Mouse (Mus musculus): ENCODE data around the gene Inhbb. TPM values are rescaled to one million over a fixed set of nuclear protein-coding genes. Genes with fewer than 3 reads are reported as not detected.

Gene Inhbb
- polyA plus RNA-seq, 1 experiment from 2014 or later, result 2.7 TPM

DNA sequence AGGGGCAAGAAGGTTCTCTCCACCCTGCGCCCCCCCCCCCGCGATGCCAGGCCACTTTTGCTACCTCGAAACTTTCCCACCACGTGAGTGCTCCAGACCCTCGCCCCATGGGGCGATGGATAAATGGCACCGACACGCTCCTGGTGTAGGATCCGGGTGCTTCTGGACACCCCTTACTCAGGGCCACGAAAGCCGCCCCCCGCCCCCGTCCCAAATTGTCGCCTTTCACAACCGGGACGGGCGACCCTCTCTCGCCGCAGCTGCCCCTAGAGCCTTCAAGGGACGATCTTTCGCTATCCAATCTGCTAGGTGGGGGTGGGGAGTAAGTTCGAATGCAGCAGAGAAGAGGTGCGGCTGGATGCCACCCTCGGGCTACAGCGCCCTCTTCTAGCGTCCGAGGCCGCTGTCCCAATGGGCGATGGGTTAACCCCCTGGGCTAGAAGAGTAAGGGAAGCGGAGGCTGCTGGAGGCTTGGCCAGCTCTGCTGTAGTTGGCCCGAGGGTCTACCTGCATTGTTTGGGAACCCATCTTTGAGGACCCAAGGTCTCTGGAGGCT lies 490 bp upstream of the Inhbb start:
- peak overlapping the region; percentile 81 for H3K9ac ChIP-seq (ENCODE audit: low read depth, low read length)
- H3K27me3 ChIP-seq (replicated peaks; ENCODE audit: control insufficient read depth, insufficient read depth, low read length), result peaks cover 46% of the 10 kb centered on the region
- H3K4me1 ChIP-seq (ENCODE audit: control insufficient read depth, insufficient read depth, low read depth, low read length), result peaks cover 32% of the 10 kb centered on the region
- no peaks in the 10 kb centered on the region for H3K9me3 ChIP-seq (ENCODE audit: control insufficient read depth, low read length)
- under 1% methylated on average over 31 of the region's 32 CpGs for WGBS
- peak overlapping the region; percentile 97 for H3K4me2 ChIP-seq (ENCODE audit: low read length)
- H3K36me3 ChIP-seq (ENCODE audit: control insufficient read depth, insufficient read depth, low read length), result no peaks in the 10 kb centered on the region
- H3K27ac ChIP-seq (ENCODE audit: low read depth, low read length), result peak overlapping the region; percentile 29; the same call in 1 of the 2 replicates
- H3K4me3 ChIP-seq (ENCODE audit: low read length), result peak overlapping the region; percentile 64
- ATAC-seq, result peak; percentile 22; the same call in 1 of the 2 replicates

DNA sequence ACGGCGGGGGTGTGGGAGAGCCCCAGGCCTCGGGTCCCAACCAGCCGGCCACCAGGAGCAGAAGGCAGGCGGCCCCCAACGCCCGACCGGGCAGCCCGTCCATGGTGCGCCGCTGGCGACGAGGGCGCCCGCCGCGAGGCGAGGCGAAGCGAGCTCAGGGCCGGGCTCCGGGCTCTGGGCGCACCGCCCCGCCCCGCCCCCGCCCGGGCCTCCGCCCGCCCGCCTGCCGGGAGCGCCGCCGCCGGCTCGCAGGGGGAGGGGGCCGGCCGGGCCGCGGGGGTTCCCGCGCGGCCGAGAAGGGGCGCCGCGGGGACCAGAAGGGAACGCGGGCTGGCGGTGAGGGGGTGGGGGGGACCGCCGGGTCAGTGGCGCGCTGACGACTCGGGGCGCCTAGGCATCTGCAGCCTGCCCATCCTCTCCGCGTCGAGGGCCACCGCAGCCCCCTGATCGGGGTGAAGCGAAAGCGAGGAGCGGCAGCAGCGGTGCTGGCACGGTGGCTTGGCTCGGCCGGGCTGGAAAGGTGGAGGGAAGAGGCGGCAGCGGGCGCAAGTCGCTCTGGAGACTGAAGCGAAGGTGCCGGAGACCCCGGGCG lies 968 bp downstream of the Inhbb start:
- Histone ChIP-seq H3K4me3 (ENCODE audit: low read length) (peak overlapping the region; percentile 64), H3K36me3 (ENCODE audit: control insufficient read depth, insufficient read depth, low read length) (no peaks in the 10 kb centered on the region), H3K9me3 (ENCODE audit: control insufficient read depth, low read length) (no peaks in the 10 kb centered on the region), H3K27me3 (replicated peaks; ENCODE audit: control insufficient read depth, insufficient read depth, low read length) (peaks cover 51% of the 10 kb centered on the region), H3K27ac (ENCODE audit: low read depth, low read length) (peak overlapping the region; percentile 81), H3K9ac (ENCODE audit: low read depth, low read length) (peak overlapping the region; percentile 81), H3K4me1 (ENCODE audit: control insufficient read depth, insufficient read depth, low read depth, low read length) (peaks cover 32% of the 10 kb centered on the region), H3K4me2 (ENCODE audit: low read length) (peak overlapping the region; percentile 97)
- ATAC-seq, result peak; percentile 6; the same call in 1 of the 2 replicates
- WGBS, result 0% methylated on average over 38 of the region's 78 CpGs

DNA sequence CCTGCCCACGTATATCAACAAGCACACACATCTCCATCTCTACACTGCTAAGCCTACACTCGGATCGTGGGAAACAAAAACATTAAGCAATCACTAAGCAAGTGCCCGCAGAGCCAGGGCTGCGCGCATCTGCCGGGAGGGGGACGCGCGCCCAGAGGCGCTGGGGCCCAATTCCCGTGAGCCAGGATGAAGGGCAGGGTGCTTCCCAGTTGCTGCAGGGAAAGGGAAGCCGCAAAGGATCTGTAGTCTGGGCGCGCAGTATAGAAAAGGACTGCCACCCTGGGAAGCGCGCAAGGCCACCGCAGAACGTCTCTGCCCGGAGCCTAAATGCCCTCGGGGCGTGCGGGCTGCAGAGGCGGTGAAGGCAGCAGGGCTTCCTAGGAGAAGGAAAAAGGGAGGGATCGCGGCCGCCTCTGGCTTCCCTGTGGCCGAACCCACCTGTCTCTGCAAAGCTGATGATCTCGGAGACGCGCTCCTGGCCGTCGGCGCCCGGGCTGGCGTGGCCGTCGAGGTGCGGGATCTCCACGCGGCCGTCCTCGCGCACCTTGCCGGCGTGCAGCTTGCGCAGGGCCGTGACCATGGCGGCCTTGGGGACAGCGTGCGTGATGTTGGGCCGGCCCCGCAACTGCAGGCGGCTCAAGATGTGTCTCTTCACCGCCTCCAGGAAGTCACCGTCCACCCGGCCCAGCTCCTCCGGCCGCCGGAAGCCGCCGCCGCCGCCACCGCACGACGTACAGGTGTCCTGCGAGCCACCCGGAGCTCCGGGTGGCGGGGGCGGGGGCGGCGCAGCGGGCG lies 1.7 kb downstream of the Inhbb start:
- Histone ChIP-seq H3K4me3 (ENCODE audit: low read length) (peak overlapping the region; percentile 64), H3K27me3 (replicated peaks; ENCODE audit: control insufficient read depth, insufficient read depth, low read length) (peaks cover 51% of the 10 kb centered on the region), H3K9me3 (ENCODE audit: control insufficient read depth, low read length) (no peaks in the 10 kb centered on the region), H3K4me2 (ENCODE audit: low read length) (peak overlapping the region; percentile 97), H3K27ac (ENCODE audit: low read depth, low read length) (peak overlapping the region; percentile 81), H3K36me3 (ENCODE audit: control insufficient read depth, insufficient read depth, low read length) (no peaks in the 10 kb centered on the region), H3K4me1 (ENCODE audit: control insufficient read depth, insufficient read depth, low read depth, low read length) (peaks cover 32% of the 10 kb centered on the region), H3K9ac (ENCODE audit: low read depth, low read length) (peak overlapping the region; percentile 81)
- ATAC-seq, result no peak
- WGBS, result 1% methylated on average over 56 of the region's 76 CpGs

DNA sequence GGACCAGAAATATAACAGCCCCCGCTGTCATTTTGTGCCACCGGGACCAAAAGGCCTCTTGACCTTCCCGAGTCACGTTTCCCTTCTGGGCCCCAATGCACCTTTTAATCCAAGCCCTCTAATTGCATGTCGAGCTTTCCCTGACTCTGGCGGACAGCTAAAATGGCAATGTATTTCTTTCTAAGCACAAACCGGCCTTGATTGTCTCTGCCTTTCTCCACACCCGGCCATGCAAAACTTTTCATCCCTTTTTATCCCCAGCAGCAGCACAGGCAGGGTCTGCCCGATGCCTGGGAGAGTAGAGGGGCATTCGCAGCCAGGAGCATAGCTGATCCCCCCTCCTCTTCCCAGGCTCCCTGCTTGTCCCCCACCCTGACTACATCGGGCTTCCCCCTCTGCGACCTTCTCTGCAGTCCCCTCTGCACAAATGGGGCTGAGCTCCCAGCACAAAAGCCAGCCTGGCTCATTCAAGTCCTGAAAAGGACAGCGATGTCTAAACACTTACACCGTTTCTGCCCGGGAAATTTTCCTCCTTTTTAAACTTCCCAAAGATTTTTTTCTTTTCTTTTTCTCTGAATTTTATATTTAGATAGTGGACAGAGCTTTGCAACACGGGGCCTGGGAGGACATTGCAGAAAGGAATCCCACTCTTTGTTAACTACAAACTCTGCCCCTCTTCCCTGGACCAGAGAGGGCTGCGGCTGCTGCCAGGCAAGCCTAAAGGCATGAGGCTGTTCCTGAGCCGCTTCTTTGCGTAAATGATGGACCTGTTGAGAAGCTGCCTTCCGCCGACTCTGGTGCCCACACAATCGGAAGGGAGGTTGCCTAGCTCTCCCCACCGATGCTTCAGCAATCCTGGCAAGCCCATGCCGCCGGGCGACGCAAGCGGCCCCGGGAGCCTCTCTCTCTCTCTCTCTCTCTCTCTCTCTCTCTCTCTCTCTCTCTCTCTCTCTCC lies 2.6 kb downstream of the Inhbb start:
- no peaks in the 10 kb centered on the region for H3K36me3 ChIP-seq (ENCODE audit: control insufficient read depth, insufficient read depth, low read length)
- peak overlapping the region; percentile 81 for H3K9ac ChIP-seq (ENCODE audit: low read depth, low read length)
- WGBS, result 4% methylated on average over 29 of the region's 29 CpGs
- H3K4me2 ChIP-seq (ENCODE audit: low read length), result peak overlapping the region; percentile 97
- H3K27ac ChIP-seq (ENCODE audit: low read depth, low read length), result peak overlapping the region; percentile 81
- peaks cover 48% of the 10 kb centered on the region for H3K27me3 ChIP-seq (replicated peaks; ENCODE audit: control insufficient read depth, insufficient read depth, low read length)
- H3K4me3 ChIP-seq (ENCODE audit: low read length), result peak overlapping the region; percentile 64
- peaks cover 32% of the 10 kb centered on the region for H3K4me1 ChIP-seq (ENCODE audit: control insufficient read depth, insufficient read depth, low read depth, low read length)
- H3K9me3 ChIP-seq (ENCODE audit: control insufficient read depth, low read length), result no peaks in the 10 kb centered on the region
- 0 out of 2 replicates have a peak, but pooled peaks have one; percentile 9 for ATAC-seq

DNA sequence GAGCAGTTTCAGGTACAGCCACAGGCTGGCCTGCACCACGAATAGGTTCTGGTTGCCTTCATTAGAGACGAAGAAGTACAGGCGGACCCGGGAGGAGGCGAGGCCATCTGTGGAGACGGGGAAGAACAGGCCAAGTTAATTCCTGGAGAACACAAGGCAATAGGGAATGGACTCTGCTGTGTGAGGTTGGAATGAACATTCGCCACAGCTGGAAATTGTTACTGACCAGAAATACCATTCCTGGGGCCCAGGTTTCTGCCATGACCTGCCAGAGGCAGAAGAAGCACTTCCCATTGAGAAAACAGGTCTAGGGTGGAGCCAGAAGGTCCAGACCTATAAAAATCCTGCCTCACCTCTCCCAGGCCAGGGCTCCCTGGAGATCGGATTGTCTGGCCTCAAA lies 4.1 kb downstream of the Inhbb start:
- Histone ChIP-seq H3K27ac (ENCODE audit: low read depth, low read length) (no peak overlapping the region), H3K9ac (ENCODE audit: low read depth, low read length) (no peak overlapping the region), H3K4me3 (ENCODE audit: low read length) (no peak overlapping the region; the same call in 1 of the 2 replicates), H3K9me3 (ENCODE audit: control insufficient read depth, low read length) (no peaks in the 10 kb centered on the region), H3K4me2 (ENCODE audit: low read length) (peak overlapping the region; percentile 97), H3K36me3 (ENCODE audit: control insufficient read depth, insufficient read depth, low read length) (no peaks in the 10 kb centered on the region), H3K4me1 (ENCODE audit: control insufficient read depth, insufficient read depth, low read depth, low read length) (peaks cover 29% of the 10 kb centered on the region), H3K27me3 (replicated peaks; ENCODE audit: control insufficient read depth, insufficient read depth, low read length) (peaks cover 39% of the 10 kb centered on the region)
- ATAC-seq, result no peak
- 71% methylated on average over 8 of the region's 8 CpGs for WGBS

DNA sequence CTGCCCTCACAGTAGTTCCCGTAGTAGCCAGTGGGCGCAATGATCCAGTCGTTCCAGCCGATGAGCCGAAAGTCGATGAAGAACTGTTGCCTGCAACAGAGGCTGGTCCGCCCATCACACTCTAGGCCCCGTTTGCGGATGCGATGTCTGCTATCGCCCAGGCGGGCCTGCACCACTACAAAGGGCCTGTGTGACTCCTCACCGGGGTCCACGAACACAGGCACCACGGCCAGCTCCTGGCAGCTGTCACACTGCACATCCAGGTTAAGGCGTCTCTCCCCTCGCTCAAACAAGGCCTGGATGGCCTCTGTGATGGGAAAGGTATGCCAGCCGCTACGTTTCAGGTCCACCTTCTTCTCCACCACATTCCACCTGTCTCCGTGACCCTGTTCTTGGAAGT lies 4.5 kb downstream of the Inhbb start:
- Histone ChIP-seq H3K4me3 (ENCODE audit: low read length) (no peak overlapping the region), H3K27me3 (replicated peaks; ENCODE audit: control insufficient read depth, insufficient read depth, low read length) (peaks cover 35% of the 10 kb centered on the region), H3K9me3 (ENCODE audit: control insufficient read depth, low read length) (no peaks in the 10 kb centered on the region), H3K9ac (ENCODE audit: low read depth, low read length) (no peak overlapping the region), H3K4me1 (ENCODE audit: control insufficient read depth, insufficient read depth, low read depth, low read length) (peaks cover 26% of the 10 kb centered on the region), H3K27ac (ENCODE audit: low read depth, low read length) (no peak overlapping the region), H3K4me2 (ENCODE audit: low read length) (no peak overlapping the region), H3K36me3 (ENCODE audit: control insufficient read depth, insufficient read depth, low read length) (no peaks in the 10 kb centered on the region)
- 80% methylated on average over 20 of the region's 20 CpGs for WGBS
- ATAC-seq, result no peak

DNA sequence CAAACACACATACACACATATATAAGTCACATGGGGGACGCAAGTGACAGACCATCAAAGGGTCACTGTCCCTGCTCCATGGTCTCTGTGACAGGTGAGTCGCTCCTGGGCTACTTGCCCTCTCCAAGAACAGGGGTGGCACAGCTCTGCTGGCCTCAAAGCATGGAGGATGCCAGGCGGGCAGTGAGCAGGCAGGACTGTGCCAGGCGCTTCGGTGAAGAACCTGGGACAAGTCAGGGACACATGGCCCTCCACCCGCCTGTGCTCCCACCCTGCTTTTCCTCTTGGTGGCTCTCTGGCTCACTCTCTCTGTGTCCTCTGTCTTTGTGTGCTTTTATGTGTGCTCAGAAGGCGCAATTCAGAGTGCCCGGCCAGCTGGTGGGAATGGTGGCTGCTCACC lies 5.4 kb downstream of the Inhbb start:
- Histone ChIP-seq H3K4me1 (ENCODE audit: control insufficient read depth, insufficient read depth, low read depth, low read length) (peaks cover 19% of the 10 kb centered on the region), H3K36me3 (ENCODE audit: control insufficient read depth, insufficient read depth, low read length) (no peaks in the 10 kb centered on the region), H3K27ac (ENCODE audit: low read depth, low read length) (no peak overlapping the region), H3K27me3 (replicated peaks; ENCODE audit: control insufficient read depth, insufficient read depth, low read length) (peaks cover 28% of the 10 kb centered on the region), H3K9ac (ENCODE audit: low read depth, low read length) (0 out of 2 replicates have a peak overlapping the region, but pooled peaks have one; percentile 7), H3K4me2 (ENCODE audit: low read length) (no peak overlapping the region), H3K9me3 (ENCODE audit: control insufficient read depth, low read length) (no peaks in the 10 kb centered on the region), H3K4me3 (ENCODE audit: low read length) (no peak overlapping the region)
- 61% methylated on average over 8 of the region's 8 CpGs for WGBS
- ATAC-seq, result peak; percentile 25

DNA sequence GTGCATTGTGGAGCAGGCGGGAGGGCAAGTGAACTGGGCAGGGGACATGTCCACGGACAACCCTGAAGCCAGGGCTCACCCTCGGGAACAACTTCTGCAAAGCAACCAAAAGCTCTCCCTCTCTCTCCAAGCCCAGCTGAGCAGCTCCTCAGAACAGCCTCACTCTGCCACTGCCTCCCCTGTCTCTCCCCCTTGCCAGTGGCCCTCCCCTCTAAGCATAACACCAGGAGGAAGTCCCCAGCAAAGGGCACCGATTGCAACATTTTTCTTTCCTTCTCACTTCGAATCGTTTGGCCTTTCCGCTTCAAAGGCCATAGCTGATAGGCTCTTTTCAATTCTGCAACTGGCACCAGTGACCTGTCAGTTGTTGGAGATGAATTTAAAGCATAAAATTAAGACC lies 5.9 kb downstream of the Inhbb start:
- Histone ChIP-seq H3K27ac (ENCODE audit: low read depth, low read length) (no peak overlapping the region), H3K4me2 (ENCODE audit: low read length) (no peak overlapping the region), H3K27me3 (replicated peaks; ENCODE audit: control insufficient read depth, insufficient read depth, low read length) (peaks cover 28% of the 10 kb centered on the region), H3K9ac (ENCODE audit: low read depth, low read length) (no peak overlapping the region), H3K4me3 (ENCODE audit: low read length) (no peak overlapping the region), H3K36me3 (ENCODE audit: control insufficient read depth, insufficient read depth, low read length) (no peaks in the 10 kb centered on the region), H3K4me1 (ENCODE audit: control insufficient read depth, insufficient read depth, low read depth, low read length) (peaks cover 15% of the 10 kb centered on the region), H3K9me3 (ENCODE audit: control insufficient read depth, low read length) (no peaks in the 10 kb centered on the region)
- no peak for ATAC-seq
- WGBS, result 57% methylated on average over 7 of the region's 7 CpGs

Data from hindbrain, embryonic 16.5 days (tissue).